Mouse (Mus musculus) cerebellum, adult 11 months (tissue): ENCODE data around the gene Higd1c.
"Not testable (repeated sequence)": the region's sequence is repeated elsewhere in the genome, so short reads cannot be mapped to it uniquely, and the experiment has no call there.

Experiments used
- DNase-seq: peaks from one replicate; pipeline ENCODE4 v3.0.0; 2022

Gene Higd1c

GRCm38 (mm10) chr15:100364242-100364641 lies at the start of gene Higd1c:
Gene Higd1c, plus strand, starts transcription at chr15:100364542.
- DNase-seq: no peak

GRCm38 (mm10) chr15:100318014-100318671 lies 46.2 kb upstream of the Higd1c start:
- DNase-seq: not testable (repeated sequence)

- no peak for DNase-seq
These were observed 44.5 kb upstream of the Higd1c start for GRCm38 (mm10) chr15:100319884-100320283.

GRCm38 (mm10) chr15:100320295-100320905 lies 43.9 kb upstream of the Higd1c start:
- no peak for DNase-seq

GRCm38 (mm10) chr15:100321134-100321533 lies 43.2 kb upstream of the Higd1c start:
- DNase-seq: peak; percentile 55

GRCm38 (mm10) chr15:100324021-100324591 lies 40.2 kb upstream of the Higd1c start:
- no peak for DNase-seq

- DNase-seq: no peak
These were observed 39.1 kb upstream of the Higd1c start for GRCm38 (mm10) chr15:100325235-100325634.

GRCm38 (mm10) chr15:100328089-100328488 lies 36.3 kb upstream of the Higd1c start:
- DNase-seq: not testable (repeated sequence)

GRCm38 (mm10) chr15:100329336-100329735 lies 35.0 kb upstream of the Higd1c start:
- DNase-seq: not testable (repeated sequence)

- DNase-seq: no peak
These were observed 33.6 kb upstream of the Higd1c start for GRCm38 (mm10) chr15:100330739-100331138.

GRCm38 (mm10) chr15:100332077-100332961 lies 32.0 kb upstream of the Higd1c start:
- DNase-seq: not testable (repeated sequence)

- no peak for DNase-seq
These were observed 29.7 kb upstream of the Higd1c start, which contains the start of gene Mettl7a3 for GRCm38 (mm10) chr15:100334629-100335028. Gene Mettl7a3, plus strand, starts transcription at chr15:100334929.

GRCm38 (mm10) chr15:100337328-100337727 lies 27.0 kb upstream of the Higd1c start:
- DNase-seq: not testable (repeated sequence)

- peak; percentile 43 for DNase-seq
These were observed 26.5 kb upstream of the Higd1c start for GRCm38 (mm10) chr15:100337847-100338246.

GRCm38 (mm10) chr15:100341314-100341980 lies 22.9 kb upstream of the Higd1c start:
- DNase-seq: not testable (repeated sequence)

- no peak for DNase-seq
These were observed 18.9 kb upstream of the Higd1c start for GRCm38 (mm10) chr15:100345484-100345883.

GRCm38 (mm10) chr15:100346761-100347160 lies 17.6 kb upstream of the Higd1c start:
- no peak for DNase-seq

- DNase-seq: no peak
These were observed 14.8 kb upstream of the Higd1c start for GRCm38 (mm10) chr15:100349496-100349895.

GRCm38 (mm10) chr15:100351501-100352060 lies 12.8 kb upstream of the Higd1c start:
- no peak for DNase-seq

GRCm38 (mm10) chr15:100352711-100353250 lies 11.6 kb upstream of the Higd1c start, which contains the start of the genes Methig1 and Mettl7a2:
Gene Methig1, plus strand, starts transcription at chr15:100353149.
Gene Mettl7a2, plus strand, starts transcription at chr15:100353200.
- DNase-seq: no peak

- DNase-seq: not testable (repeated sequence)
These were observed 10.9 kb upstream of the Higd1c start for GRCm38 (mm10) chr15:100353399-100353798.

- DNase-seq: no peak
These were observed 8.5 kb upstream of the Higd1c start for GRCm38 (mm10) chr15:100355876-100356275.
